Mouse (Mus musculus) small intestine, adult 2 months (tissue): Measurements from ENCODE around the gene N4bp2l2.

Source experiments
- CTCF ChIP-seq: fragments of 200-500 bp; IDR thresholded peaks from 2 replicates; pipeline ENCODE4 v1.5.1; 2012; ENCODE audit warnings: low read depth, mild to moderate bottlenecking, control low read depth, inconsistent platforms, low read length, moderate library complexity, mixed read lengths; ENCODE audit not compliant: insufficient replicate concordance, insufficient read length; ENCODE audit errors: extremely low read depth
- POLR2A ChIP-seq: fragments of 200-500 bp; IDR thresholded peaks from 2 replicates; pipeline ENCODE4 v1.6.1; 2012; ENCODE audit warnings: low read depth, mild to moderate bottlenecking, control low read depth, inconsistent platforms, low read length, moderate library complexity

GRCm38 (mm10) chr5:150606131-150606530 is 59.9 kb downstream of the N4bp2l2 start:
- TF ChIP-seq POLR2A, result no peak
- TF ChIP-seq CTCF, result no peak
